Comparison of ENCODE assay signal across 8 mouse cellular contexts in the genomic region with DNA sequence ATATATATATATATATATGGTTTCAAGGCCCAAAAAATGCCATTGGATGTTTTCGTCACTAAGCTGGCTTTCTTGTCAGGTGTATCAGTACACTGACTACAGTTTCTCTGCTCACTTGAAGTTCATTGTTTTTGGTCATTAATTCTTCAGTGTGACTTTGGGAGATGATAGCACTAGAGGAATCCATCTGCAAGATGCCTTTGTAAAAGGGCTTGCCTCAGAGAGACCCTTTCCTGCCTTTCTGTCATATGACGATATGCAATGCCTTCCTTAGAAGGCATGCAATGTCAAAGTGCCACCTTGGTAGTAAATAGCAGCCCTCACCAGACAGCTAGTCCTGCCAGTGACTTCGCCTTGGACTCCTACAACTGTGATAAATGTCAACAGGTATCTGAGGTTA. TPM values are rescaled to one million over a fixed set of nuclear protein-coding genes. Genes with fewer than 3 reads are reported as not detected.
DNase-seq lines count a peak whose midpoint lies in the region; ATAC-seq and TF ChIP-seq lines count a peak whose summit lies in the region.

No protein-coding gene starts in this region.

- peaks cover 4% of the 10 kb centered on the region; the same call in 1 of the 2 replicates for H3K36me3 ChIP-seq in embryonic facial prominence, embryonic 15.5 days
- H3K36me3 ChIP-seq in intestine, embryonic 16.5 days (ENCODE audit: control insufficient read depth, insufficient read depth, low read length), result no peaks in the 10 kb centered on the region
- peaks cover 3% of the 10 kb centered on the region; the same call in 1 of the 2 replicates for H3K36me3 ChIP-seq in neural tube, embryonic 12.5 days

- TF ChIP-seq CTCF in left cerebral cortex, adult 2 months (IDR thresholded peaks at IDR 0.05), result no peak

- H3K27ac ChIP-seq in left cerebral cortex, adult 2 months, result no peak overlapping the region; the same call in 1 of the 2 replicates
- H3K27ac ChIP-seq in embryonic facial prominence, embryonic 15.5 days (replicated peaks), result peak overlapping the region; percentile 86; the same call in 1 of the 2 replicates
- H3K27ac ChIP-seq in intestine, embryonic 16.5 days (ENCODE audit: low read length), result no peak overlapping the region; the same call in 1 of the 2 replicates
- no peak overlapping the region for H3K27ac ChIP-seq in neural tube, embryonic 12.5 days

- H3K4me3 ChIP-seq in left cerebral cortex, adult 2 months, result peak overlapping the region; percentile 87; the same call in 1 of the 2 replicates
- peak overlapping the region; percentile 100 for H3K4me3 ChIP-seq in embryonic facial prominence, embryonic 15.5 days (replicated peaks)
- peak overlapping the region; percentile 99; the same call in 1 of the 2 replicates for H3K4me3 ChIP-seq in intestine, embryonic 16.5 days (ENCODE audit: low read length)
- peak overlapping the region; percentile 95; the same call in 1 of the 2 replicates for H3K4me3 ChIP-seq in neural tube, embryonic 12.5 days

- H3K4me1 ChIP-seq in embryonic facial prominence, embryonic 15.5 days, result peaks cover 19% of the 10 kb centered on the region
- H3K4me1 ChIP-seq in intestine, embryonic 16.5 days (ENCODE audit: control insufficient read depth, insufficient read depth, low read length), result peaks cover 18% of the 10 kb centered on the region
- peaks cover 11% of the 10 kb centered on the region for H3K4me1 ChIP-seq in neural tube, embryonic 12.5 days

- H3K9ac ChIP-seq in embryonic facial prominence, embryonic 15.5 days, result no peak overlapping the region
- peak overlapping the region; percentile 37; the same call in 1 of the 2 replicates for H3K9ac ChIP-seq in intestine, embryonic 16.5 days (ENCODE audit: low read depth, low read length)
- no peak overlapping the region for H3K9ac ChIP-seq in neural tube, embryonic 12.5 days

- no peak for DNase-seq in left cerebral cortex, adult 2 months (ENCODE audit: extremely low spot score in 1 of 2, low spot score in 2 of 2)
- no peak for DNase-seq in left cerebral cortex, postnatal 36 days (ENCODE audit: low spot score in 2 of 2)
- DNase-seq in thymus, adult 18-20 months, result no peak
- no peak for DNase-seq in cerebellum, postnatal 4 days (ENCODE audit: low spot score in 2 of 2)
- DNase-seq in urinary bladder, postnatal 4 days (ENCODE audit: low spot score in 2 of 2), result no peak

- 61% methylated on average over 3 of the region's 3 CpGs for WGBS in embryonic facial prominence, embryonic 15.5 days
- 66% methylated on average over 3 of the region's 3 CpGs for WGBS in intestine, embryonic 16.5 days
- WGBS in neural tube, embryonic 12.5 days, result 71% methylated on average over 3 of the region's 3 CpGs

- 0 out of 2 replicates have a peak, but pooled peaks cover 7% of the 10 kb centered on the region for H3K27me3 ChIP-seq in embryonic facial prominence, embryonic 15.5 days
- no peaks in the 10 kb centered on the region for H3K27me3 ChIP-seq in intestine, embryonic 16.5 days (replicated peaks; ENCODE audit: control insufficient read depth, insufficient read depth, low read length)
- H3K27me3 ChIP-seq in neural tube, embryonic 12.5 days (replicated peaks), result 0 out of 2 replicates have a peak, but pooled peaks cover 10% of the 10 kb centered on the region

- peak overlapping the region; percentile 80 for H3K4me2 ChIP-seq in embryonic facial prominence, embryonic 15.5 days (replicated peaks)
- peak overlapping the region; percentile 58 for H3K4me2 ChIP-seq in intestine, embryonic 16.5 days (ENCODE audit: low read depth, low read length)
- H3K4me2 ChIP-seq in neural tube, embryonic 12.5 days (replicated peaks), result peak overlapping the region; percentile 71

- ATAC-seq in embryonic facial prominence, embryonic 15.5 days (ENCODE audit: insufficient number of reproducible peaks, low FRiP score, low TSS enrichment, low read depth), result no peak
- ATAC-seq in intestine, embryonic 16.5 days, result peak; percentile 36; the same call in 1 of the 2 replicates
- ATAC-seq in neural tube, embryonic 12.5 days (ENCODE audit: low FRiP score, low read depth), result no peak

- intact Hi-C loops in left cerebral cortex, adult 2 months (cut with DNase I), result loop anchor here (2.0 to 5.0 kb wide), 2 partner anchors 73 to 171 kb away; a partner anchor contains a TSS
- intact Hi-C loops in left cerebral cortex, postnatal 36 days (cut with DNase I), result no loop called here

- no peaks in the 10 kb centered on the region for H3K9me3 ChIP-seq in embryonic facial prominence, embryonic 15.5 days (replicated peaks)
- no peaks in the 10 kb centered on the region for H3K9me3 ChIP-seq in intestine, embryonic 16.5 days (ENCODE audit: control insufficient read depth, low read length)
- H3K9me3 ChIP-seq in neural tube, embryonic 12.5 days, result no peaks in the 10 kb centered on the region

RNA-seq across cellular contexts. Expression of a gene that starts 0.6 kb away (rescaled TPM):
- total RNA-seq in left cerebral cortex, adult 2 months (2021), result 100 to 1,000 TPM; 172 to 184 TPM
- 100 to 1,000 TPM; 165 to 167 TPM for total RNA-seq in left cerebral cortex, postnatal 36 days (2021)
- polyA plus RNA-seq in embryonic facial prominence, embryonic 15.5 days (2015; fragmentation: Nextera tagmentation; extraction: Ambion mirVana), result 376 and 384 TPM in 2 replicates
- polyA plus RNA-seq in intestine, embryonic 16.5 days (2015; fragmentation: Nextera tagmentation; extraction: Ambion mirVana), result 453 and 462 TPM in 2 replicates
- polyA plus RNA-seq in neural tube, embryonic 12.5 days (2016; fragmentation: Nextera tagmentation; extraction: Ambion mirVana), result 264 and 275 TPM in 2 replicates

RNA-seq across cellular contexts. Expression of a gene that starts 38.6 kb away (rescaled TPM):
- 100 to 1,000 TPM; 314 to 317 TPM for total RNA-seq in left cerebral cortex, adult 2 months (2021)
- 100 to 1,000 TPM; 323 to 336 TPM for total RNA-seq in left cerebral cortex, postnatal 36 days (2021)
- polyA plus RNA-seq in embryonic facial prominence, embryonic 15.5 days (2015; fragmentation: Nextera tagmentation; extraction: Ambion mirVana), result 218 and 225 TPM in 2 replicates
- 286 and 289 TPM in 2 replicates for polyA plus RNA-seq in intestine, embryonic 16.5 days (2015; fragmentation: Nextera tagmentation; extraction: Ambion mirVana)
- polyA plus RNA-seq in neural tube, embryonic 12.5 days (2016; fragmentation: Nextera tagmentation; extraction: Ambion mirVana), result 231 and 251 TPM in 2 replicates
